Mouse (Mus musculus) cerebellum, adult 2 months (tissue): Measurements from ENCODE around the gene Cxcr3. TPM values are rescaled to one million over a fixed set of nuclear protein-coding genes. Genes with fewer than 3 reads are reported as not detected.

Source experiments
- DNase-seq, 2 experiments: peaks; one replicate each; pipeline ENCODE4 v3.0.0; 2021
- H3K27ac ChIP-seq: fragments of 200-500 bp; 2 replicates; pipeline ENCODE4 v1.5.1; 2012; ENCODE audit warnings: low read length, control low read depth, inconsistent platforms; ENCODE audit not compliant: insufficient read depth
- H3K27me3 ChIP-seq: fragments of 200-500 bp; 2 replicates; pipeline ENCODE4 v1.6.1; 2012; ENCODE audit warnings: inconsistent platforms, mild to moderate bottlenecking, low read length, moderate library complexity; ENCODE audit not compliant: control insufficient read depth, insufficient read depth
- H3K4me1 ChIP-seq: fragments of 200-500 bp; 2 replicates; pipeline ENCODE4 v1.6.1; 2011; ENCODE audit warnings: low read length; ENCODE audit not compliant: control insufficient read depth, insufficient read depth
- H3K4me3 ChIP-seq: fragments of 200-500 bp; replicated peaks from 2 replicates; pipeline ENCODE3; 2011; ENCODE audit warnings: mild to moderate bottlenecking, low read depth, low read length, control low read depth; ENCODE audit not compliant: insufficient read depth
- CTCF ChIP-seq: fragments of 200-500 bp; IDR thresholded peaks from 2 replicates; pipeline ENCODE4 v1.5.1; 2011; ENCODE audit warnings: low read depth, mild to moderate bottlenecking, control low read depth, low read length, moderate library complexity, borderline replicate concordance; ENCODE audit not compliant: insufficient read depth
- POLR2A ChIP-seq: fragments of 200-500 bp; IDR thresholded peaks from 2 replicates; pipeline ENCODE4 v1.6.1; 2011; ENCODE audit warnings: low read length, control low read depth, borderline replicate concordance; ENCODE audit not compliant: insufficient read depth
- WGBS: fragments of 180-500 bp; shearing (Covaris S2); methylation state at CpG from one replicate; pipeline ENCODE4 v1.1.7; 2018; 5-methylcytosine and 5-hydroxymethylcytosine counted together
- polyA plus RNA-seq: library from polyadenylated mRNA; depleted of rRNA; stranded (reverse); fragments of >200 nt; gene quantifications from 2 replicates; pipeline ENCODE4 v1.2.3, GENCODE M21; 2012; rRNA removed

Cxcr3 gene
- polyA plus RNA-seq, 1 experiment: 0.05 TPM

DNA sequence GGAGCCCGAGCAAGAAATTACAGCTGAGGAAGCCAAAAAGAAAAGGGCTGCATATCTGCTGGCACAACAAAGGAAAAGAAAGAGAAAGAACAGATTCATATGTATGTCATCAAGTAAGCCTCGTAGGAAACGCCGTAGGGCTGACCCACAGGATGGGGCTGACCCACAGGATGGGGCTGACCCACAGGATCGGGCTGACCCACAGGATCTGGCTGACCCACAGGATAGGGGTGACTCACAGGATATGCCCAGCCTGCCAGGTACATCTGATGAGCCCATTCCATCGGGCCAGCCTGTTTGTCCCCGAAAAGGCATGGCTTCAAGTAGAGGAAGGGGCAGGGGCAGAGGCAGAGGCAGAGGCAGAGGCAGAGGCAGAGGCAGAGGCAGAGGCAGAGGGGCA is 29.0 kb downstream of the Cxcr3 start:
- Histone ChIP-seq H3K27ac (no peak overlapping the region), H3K4me1 (no peaks in the 10 kb centered on the region), H3K27me3 (no peaks in the 10 kb centered on the region), H3K4me3 (no peak overlapping the region)
- WGBS: 73% methylated on average over 7 of the region's 7 CpGs
- no peak for DNase-seq
- TF ChIP-seq CTCF: no peak
- TF ChIP-seq POLR2A: no peak

DNA sequence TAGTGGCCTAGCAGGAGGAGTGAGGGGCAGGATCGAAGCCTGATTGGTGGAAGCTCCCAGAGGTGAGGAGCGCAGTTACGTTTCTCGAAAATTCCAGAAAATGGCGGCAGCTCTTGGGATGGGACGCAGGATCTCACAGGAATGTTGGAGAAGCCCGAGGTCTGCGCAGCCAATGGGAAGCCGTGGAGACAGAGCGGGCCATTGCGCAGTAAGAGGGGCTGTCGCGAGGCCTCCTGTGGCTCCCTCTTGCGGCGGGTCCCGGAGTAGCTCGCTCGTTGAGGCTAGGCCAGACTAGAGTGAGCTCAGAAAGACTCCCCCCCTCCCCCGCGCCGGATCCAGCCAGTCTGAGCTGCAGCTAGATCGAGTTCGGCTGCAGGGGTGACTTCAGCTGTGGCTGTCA is 35.8 kb downstream of the Cxcr3 start:
- DNase-seq: no peak
- H3K27ac ChIP-seq: no peak overlapping the region
- no peak overlapping the region for H3K4me3 ChIP-seq
- no peaks in the 10 kb centered on the region for H3K4me1 ChIP-seq
- 56% methylated on average over 23 of the region's 23 CpGs for WGBS
- no peak for TF ChIP-seq CTCF
- TF ChIP-seq POLR2A: no peak
- no peaks in the 10 kb centered on the region for H3K27me3 ChIP-seq

DNA sequence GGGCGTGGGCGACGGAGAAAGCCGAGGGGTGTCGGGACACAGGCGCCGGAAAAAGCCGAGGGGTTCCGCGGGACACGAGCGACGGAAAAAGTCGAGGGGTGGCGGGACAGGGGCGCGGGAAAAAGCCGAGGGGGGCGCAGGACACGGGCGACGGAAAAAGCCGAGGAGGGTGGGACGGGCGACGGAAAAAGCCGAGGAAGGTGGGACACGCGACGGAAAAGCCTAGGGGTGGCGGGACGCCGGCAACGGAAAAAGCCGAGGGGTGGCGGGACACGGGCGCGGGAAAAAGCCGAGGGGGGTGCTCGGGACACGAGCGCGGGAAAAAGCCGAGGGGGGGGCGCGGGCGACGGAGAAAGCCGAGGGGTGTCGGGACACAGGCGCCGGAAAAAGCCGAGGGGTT is 36.5 kb downstream of the Cxcr3 start:
- H3K4me1 ChIP-seq: no peaks in the 10 kb centered on the region
- no peak overlapping the region for H3K27ac ChIP-seq
- TF ChIP-seq POLR2A (no peak), CTCF (no peak)
- no peak for DNase-seq
- WGBS: 78% methylated on average over 48 of the region's 54 CpGs
- H3K27me3 ChIP-seq: no peaks in the 10 kb centered on the region
- no peak overlapping the region for H3K4me3 ChIP-seq

DNA sequence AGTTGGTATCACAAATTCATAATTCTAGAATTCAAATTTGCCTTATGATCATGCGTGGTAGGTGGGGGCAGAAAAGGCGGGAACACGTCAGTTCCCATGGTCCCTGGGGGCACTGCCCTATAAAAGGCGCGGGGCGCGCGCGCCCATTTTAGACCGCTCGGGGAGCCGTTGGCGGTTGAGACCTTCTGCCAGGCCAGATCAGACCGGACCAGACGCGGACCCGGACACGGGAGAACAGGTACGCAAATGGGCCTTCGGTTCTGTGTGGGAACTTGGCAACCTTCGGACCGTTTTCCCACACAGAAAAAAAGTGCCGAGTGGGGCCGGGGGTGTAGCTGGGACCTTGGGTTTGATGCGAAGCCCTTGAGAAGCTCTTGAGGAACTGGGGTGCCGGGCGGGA is 38.4 kb downstream of the Cxcr3 start:
- no peak overlapping the region for H3K27ac ChIP-seq
- no peaks in the 10 kb centered on the region for H3K27me3 ChIP-seq
- TF ChIP-seq POLR2A (no peak), CTCF (no peak)
- H3K4me1 ChIP-seq: no peaks in the 10 kb centered on the region
- H3K4me3 ChIP-seq: no peak overlapping the region
- no peak for DNase-seq
- WGBS: 94% methylated on average over 27 of the region's 27 CpGs

Other genes with a start within 250 kb of the Cxcr3 start
- gene Taf1, start 201.5 kb downstream of the Cxcr3 start, polyA plus RNA-seq: 41.9 and 42.8 TPM in 2 replicates
- gene Ogt, start 94.2 kb downstream of the Cxcr3 start, polyA plus RNA-seq: 238 and 261 TPM in 2 replicates
- gene Gm4779, start 60.2 kb upstream of the Cxcr3 start, polyA plus RNA-seq: 0.08 and 0.49 TPM in 2 replicates
- 0.10 TPM in 1 of 2 replicates, not detected in the other for gene 8030474K03Rik, start 60.4 kb upstream of the Cxcr3 start, polyA plus RNA-seq
- gene Nhsl2, start 115.1 kb upstream of the Cxcr3 start, polyA plus RNA-seq: 13.1 and 15.7 TPM in 2 replicates